Mouse (Mus musculus): Measurements from ENCODE around the gene Zkscan6. TPM values are rescaled to one million over a fixed set of nuclear protein-coding genes. Genes with fewer than 3 reads are reported as not detected.

Zkscan6 gene
- polyA plus RNA-seq, 1 experiment from 2014 or later = 13.3 TPM

DNA sequence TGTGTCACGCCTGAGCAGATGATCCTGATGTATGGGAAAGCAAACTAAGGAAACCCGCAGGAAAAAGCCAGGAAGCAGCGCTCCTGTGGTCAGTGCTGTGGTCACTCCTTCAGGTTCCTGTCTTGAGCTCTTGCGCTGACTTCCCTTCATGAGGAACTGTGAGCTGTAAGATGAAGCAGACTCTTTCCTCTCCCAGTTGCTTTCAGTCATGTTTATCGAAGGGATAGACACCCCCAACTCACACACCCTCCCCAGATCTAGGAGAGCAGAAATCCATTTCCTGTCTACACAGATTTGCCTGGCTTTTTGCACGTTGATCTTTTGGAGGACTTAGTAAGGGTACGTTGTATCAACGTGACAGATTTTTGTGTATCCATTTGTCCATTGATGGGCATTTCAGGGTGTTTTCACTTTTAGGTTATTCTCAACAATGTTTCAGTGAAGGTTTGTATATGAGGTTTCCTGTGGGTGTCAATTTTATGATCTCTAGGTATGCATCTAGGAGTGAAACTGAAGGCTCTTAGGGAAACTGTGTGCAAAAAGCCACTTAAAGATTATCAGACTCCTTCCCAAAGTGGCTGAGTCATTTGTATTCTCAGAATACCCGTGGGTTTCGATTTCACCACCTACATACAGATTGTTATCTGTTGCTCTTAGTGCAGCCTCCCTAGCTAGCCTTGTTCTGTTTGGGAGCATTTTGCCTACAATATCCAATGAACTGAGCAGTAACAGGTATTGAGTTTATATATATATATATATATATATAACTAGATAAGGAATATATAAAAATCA lies 12.4 kb upstream of the Zkscan6 start:
- no peak overlapping the region for H3K27ac ChIP-seq (ENCODE audit: low read depth, low read length)
- no peaks in the 10 kb centered on the region for H3K9me3 ChIP-seq (ENCODE audit: control insufficient read depth, low read length)
- H3K4me1 ChIP-seq (replicated peaks; ENCODE audit: control insufficient read depth, insufficient read depth, low read length) = no peaks in the 10 kb centered on the region
- H3K9ac ChIP-seq (ENCODE audit: low read length) = no peak overlapping the region
- no peaks in the 10 kb centered on the region for H3K27me3 ChIP-seq (ENCODE audit: control insufficient read depth, insufficient read depth, low read length)
- H3K4me3 ChIP-seq (ENCODE audit: low read depth, low read length) = no peak overlapping the region
- WGBS = 85% methylated on average over 10 of the region's 10 CpGs
- ATAC-seq (replicated peaks; ENCODE audit: low FRiP score) = no peak
- no peaks in the 10 kb centered on the region for H3K36me3 ChIP-seq (ENCODE audit: control insufficient read depth, insufficient read depth, low read length)
- H3K4me2 ChIP-seq (ENCODE audit: low read depth, low read length, severe bottlenecking) = no peak overlapping the region
- no peak for DNase-seq (ENCODE audit: low spot score)

DNA sequence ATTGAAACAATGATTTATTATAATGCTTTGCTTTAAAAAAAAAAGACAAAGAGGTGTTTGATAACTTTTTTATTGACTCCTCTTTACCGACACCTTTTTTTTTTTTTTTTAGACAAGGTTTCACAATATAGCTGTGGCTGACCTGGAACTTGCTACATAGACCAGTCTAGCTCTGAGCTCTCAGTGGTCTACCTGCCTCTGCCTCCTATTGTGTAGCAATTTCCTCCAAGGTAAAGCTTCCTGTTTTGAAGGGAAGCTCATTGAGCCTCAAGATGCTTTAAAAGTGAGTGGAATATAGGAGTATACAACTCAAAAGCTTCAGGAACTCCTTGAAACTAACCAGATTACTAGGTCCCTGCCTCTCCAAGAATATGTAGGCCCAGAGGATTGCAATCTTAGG lies 11.1 kb upstream of the Zkscan6 start:
- no peaks in the 10 kb centered on the region for H3K4me1 ChIP-seq (replicated peaks; ENCODE audit: control insufficient read depth, insufficient read depth, low read length)
- no peak overlapping the region for H3K27ac ChIP-seq (ENCODE audit: low read depth, low read length)
- WGBS = 96% methylated on average over 1 of the region's 1 CpGs
- H3K27me3 ChIP-seq (ENCODE audit: control insufficient read depth, insufficient read depth, low read length) = no peaks in the 10 kb centered on the region
- ATAC-seq (replicated peaks; ENCODE audit: low FRiP score) = no peak
- H3K4me2 ChIP-seq (ENCODE audit: low read depth, low read length, severe bottlenecking) = no peak overlapping the region
- H3K9ac ChIP-seq (ENCODE audit: low read length) = no peak overlapping the region
- H3K9me3 ChIP-seq (ENCODE audit: control insufficient read depth, low read length) = no peaks in the 10 kb centered on the region
- H3K36me3 ChIP-seq (ENCODE audit: control insufficient read depth, insufficient read depth, low read length) = no peaks in the 10 kb centered on the region
- H3K4me3 ChIP-seq (ENCODE audit: low read depth, low read length) = no peak overlapping the region
- DNase-seq (ENCODE audit: low spot score) = no peak

GRCm38 (mm10) chr11:65801899-65802298 lies 5.1 kb upstream of the Zkscan6 start:
- H3K4me2 ChIP-seq (ENCODE audit: low read depth, low read length, severe bottlenecking) = no peak overlapping the region
- no peaks in the 10 kb centered on the region for H3K4me1 ChIP-seq (replicated peaks; ENCODE audit: control insufficient read depth, insufficient read depth, low read length)
- no peaks in the 10 kb centered on the region for H3K36me3 ChIP-seq (ENCODE audit: control insufficient read depth, insufficient read depth, low read length)
- H3K27ac ChIP-seq (ENCODE audit: low read depth, low read length) = no peak overlapping the region
- H3K9ac ChIP-seq (ENCODE audit: low read length) = no peak overlapping the region
- H3K27me3 ChIP-seq (ENCODE audit: control insufficient read depth, insufficient read depth, low read length) = no peaks in the 10 kb centered on the region
- DNase-seq (ENCODE audit: low spot score) = no peak
- ATAC-seq (replicated peaks; ENCODE audit: low FRiP score) = no peak
- H3K9me3 ChIP-seq (ENCODE audit: control insufficient read depth, low read length) = no peaks in the 10 kb centered on the region
- no peak overlapping the region for H3K4me3 ChIP-seq (ENCODE audit: low read depth, low read length)
- 65% methylated on average over 3 of the region's 3 CpGs for WGBS

- Histone ChIP-seq H3K4me1 (replicated peaks; ENCODE audit: control insufficient read depth, insufficient read depth, low read length) (peaks cover 3% of the 10 kb centered on the region; the same call in 1 of the 2 replicates), H3K4me3 (ENCODE audit: low read depth, low read length) (peak overlapping the region; percentile 75), H3K9me3 (ENCODE audit: control insufficient read depth, low read length) (no peaks in the 10 kb centered on the region), H3K27me3 (ENCODE audit: control insufficient read depth, insufficient read depth, low read length) (no peaks in the 10 kb centered on the region), H3K9ac (ENCODE audit: low read length) (peak overlapping the region; percentile 46), H3K36me3 (ENCODE audit: control insufficient read depth, insufficient read depth, low read length) (no peaks in the 10 kb centered on the region), H3K27ac (ENCODE audit: low read depth, low read length) (no peak overlapping the region), H3K4me2 (ENCODE audit: low read depth, low read length, severe bottlenecking) (peak overlapping the region; percentile 95)
- no peak for DNase-seq (ENCODE audit: low spot score)
- no peak for ATAC-seq (replicated peaks; ENCODE audit: low FRiP score)
- WGBS = 2% methylated on average over 20 of the region's 20 CpGs
Measured at GRCm38 (mm10) chr11:65806321-65806904, 562 bp upstream of the Zkscan6 start.

DNA sequence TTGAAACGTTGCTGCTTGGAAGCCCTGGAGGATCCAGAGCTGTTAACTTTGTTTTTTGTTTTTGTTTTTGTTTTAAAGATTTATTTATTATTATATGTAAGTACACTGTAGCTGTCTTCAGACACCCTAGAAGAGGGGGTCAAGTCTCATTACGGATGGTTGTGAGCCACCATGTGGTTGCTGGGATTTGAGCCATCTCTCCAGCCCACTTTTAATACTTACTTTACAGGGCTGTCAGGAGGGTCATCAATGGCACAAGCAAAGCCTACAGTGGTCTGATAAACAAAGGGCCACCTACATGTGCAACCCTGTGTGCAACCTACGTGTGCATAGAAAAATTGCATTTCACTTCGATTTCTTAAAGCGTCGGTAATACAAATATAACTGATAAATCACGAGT lies 626 bp downstream of the Zkscan6 start:
- ATAC-seq (replicated peaks; ENCODE audit: low FRiP score) = no peak
- no peaks in the 10 kb centered on the region for H3K36me3 ChIP-seq (ENCODE audit: control insufficient read depth, insufficient read depth, low read length)
- no peak for DNase-seq (ENCODE audit: low spot score)
- H3K4me2 ChIP-seq (ENCODE audit: low read depth, low read length, severe bottlenecking) = peak overlapping the region; percentile 59
- H3K9ac ChIP-seq (ENCODE audit: low read length) = peak overlapping the region; percentile 75
- H3K27me3 ChIP-seq (ENCODE audit: control insufficient read depth, insufficient read depth, low read length) = no peaks in the 10 kb centered on the region
- H3K9me3 ChIP-seq (ENCODE audit: control insufficient read depth, low read length) = no peaks in the 10 kb centered on the region
- H3K4me1 ChIP-seq (replicated peaks; ENCODE audit: control insufficient read depth, insufficient read depth, low read length) = peaks cover 3% of the 10 kb centered on the region; the same call in 1 of the 2 replicates
- WGBS = 49% methylated on average over 7 of the region's 7 CpGs
- peak overlapping the region; percentile 66; the same call in 1 of the 2 replicates for H3K27ac ChIP-seq (ENCODE audit: low read depth, low read length)
- H3K4me3 ChIP-seq (ENCODE audit: low read depth, low read length) = peak overlapping the region; percentile 75

GRCm38 (mm10) chr11:65812088-65812487 lies 5.1 kb downstream of the Zkscan6 start:
- no peak overlapping the region for H3K9ac ChIP-seq (ENCODE audit: low read length)
- H3K36me3 ChIP-seq (ENCODE audit: control insufficient read depth, insufficient read depth, low read length) = no peaks in the 10 kb centered on the region; the same call in 1 of the 2 replicates
- 17% methylated on average over 5 of the region's 5 CpGs for WGBS
- no peak overlapping the region for H3K27ac ChIP-seq (ENCODE audit: low read depth, low read length)
- H3K27me3 ChIP-seq (ENCODE audit: control insufficient read depth, insufficient read depth, low read length) = no peaks in the 10 kb centered on the region
- no peaks in the 10 kb centered on the region for H3K9me3 ChIP-seq (ENCODE audit: control insufficient read depth, low read length)
- H3K4me1 ChIP-seq (replicated peaks; ENCODE audit: control insufficient read depth, insufficient read depth, low read length) = peaks cover 3% of the 10 kb centered on the region; the same call in 1 of the 2 replicates
- DNase-seq (ENCODE audit: low spot score) = no peak
- no peak overlapping the region for H3K4me3 ChIP-seq (ENCODE audit: low read depth, low read length)
- H3K4me2 ChIP-seq (ENCODE audit: low read depth, low read length, severe bottlenecking) = no peak overlapping the region
- ATAC-seq (replicated peaks; ENCODE audit: low FRiP score) = no peak

DNA sequence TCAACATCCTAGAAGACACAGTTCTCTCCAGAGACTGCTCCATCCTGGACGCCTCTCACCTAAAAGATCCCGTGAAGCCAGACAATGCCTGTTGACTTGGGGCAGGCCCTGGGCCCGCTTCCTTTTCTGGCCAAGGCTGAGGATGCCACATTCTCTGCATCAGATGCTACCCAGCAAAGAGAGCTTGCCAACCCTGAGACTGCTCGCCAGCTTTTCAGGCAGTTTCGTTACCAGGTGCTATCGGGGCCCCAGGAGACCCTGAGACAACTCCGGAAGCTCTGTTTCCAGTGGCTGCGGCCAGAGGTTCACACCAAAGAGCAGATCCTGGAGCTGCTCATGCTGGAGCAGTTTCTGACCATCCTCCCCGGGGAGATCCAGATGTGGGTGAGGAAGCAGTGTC lies 7.4 kb downstream of the Zkscan6 start:
- ATAC-seq (replicated peaks; ENCODE audit: low FRiP score) (no peak), DNase-seq (ENCODE audit: low spot score) (no peak)
- no peaks in the 10 kb centered on the region; the same call in 1 of the 2 replicates for H3K36me3 ChIP-seq (ENCODE audit: control insufficient read depth, insufficient read depth, low read length)
- no peak overlapping the region for H3K27ac ChIP-seq (ENCODE audit: low read depth, low read length)
- H3K4me2 ChIP-seq (ENCODE audit: low read depth, low read length, severe bottlenecking) = no peak overlapping the region
- WGBS = 93% methylated on average over 9 of the region's 9 CpGs
- H3K9me3 ChIP-seq (ENCODE audit: control insufficient read depth, low read length) = no peaks in the 10 kb centered on the region
- H3K27me3 ChIP-seq (ENCODE audit: control insufficient read depth, insufficient read depth, low read length) = no peaks in the 10 kb centered on the region
- no peak overlapping the region for H3K4me3 ChIP-seq (ENCODE audit: low read depth, low read length)
- H3K9ac ChIP-seq (ENCODE audit: low read length) = no peak overlapping the region
- no peaks in the 10 kb centered on the region; the same call in 1 of the 2 replicates for H3K4me1 ChIP-seq (replicated peaks; ENCODE audit: control insufficient read depth, insufficient read depth, low read length)

DNA sequence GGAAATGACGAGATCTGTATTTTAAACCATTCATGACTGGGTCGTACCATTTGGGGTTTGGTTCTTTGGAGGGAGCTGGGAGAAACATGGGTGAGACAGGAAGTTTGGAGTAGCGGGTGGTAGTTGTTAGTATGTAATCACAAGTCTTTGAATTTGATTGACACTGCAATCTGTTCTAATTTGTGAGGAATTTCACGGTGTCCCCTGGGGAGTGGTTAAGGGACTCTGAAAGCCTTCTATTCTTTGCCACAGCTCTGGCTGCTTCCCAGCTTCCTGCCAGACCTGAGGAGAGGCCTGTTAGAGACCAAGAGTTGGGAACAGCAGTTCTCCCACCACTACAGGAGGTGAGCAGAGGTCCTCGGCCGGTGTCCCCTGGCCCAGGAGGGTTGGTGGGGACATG lies 9.3 kb downstream of the Zkscan6 start:
- Histone ChIP-seq H3K4me2 (ENCODE audit: low read depth, low read length, severe bottlenecking) (no peak overlapping the region), H3K36me3 (ENCODE audit: control insufficient read depth, insufficient read depth, low read length) (no peaks in the 10 kb centered on the region; the same call in 1 of the 2 replicates), H3K9ac (ENCODE audit: low read length) (no peak overlapping the region), H3K27ac (ENCODE audit: low read depth, low read length) (no peak overlapping the region), H3K9me3 (ENCODE audit: control insufficient read depth, low read length) (no peaks in the 10 kb centered on the region), H3K4me1 (replicated peaks; ENCODE audit: control insufficient read depth, insufficient read depth, low read length) (no peaks in the 10 kb centered on the region; the same call in 1 of the 2 replicates), H3K27me3 (ENCODE audit: control insufficient read depth, insufficient read depth, low read length) (no peaks in the 10 kb centered on the region), H3K4me3 (ENCODE audit: low read depth, low read length) (no peak overlapping the region)
- 61% methylated on average over 6 of the region's 6 CpGs for WGBS
- ATAC-seq (replicated peaks; ENCODE audit: low FRiP score) (no peak), DNase-seq (ENCODE audit: low spot score) (no peak)

Measured in forebrain, embryonic 11.5 days (tissue).